Mouse (Mus musculus) hindbrain, embryonic 14.5 days (tissue): Measurements from ENCODE around the gene Trip13. TPM values are rescaled to one million over a fixed set of nuclear protein-coding genes. Genes with fewer than 3 reads are reported as not detected.

Source experiments
- ATAC-seq: fragments of 200-750 bp; cut with Nextera tagmentation; 2 replicates; pipeline ENCODE4 v1.8.0; 2017; ENCODE audit warnings: moderate number of reproducible peaks, mild to moderate bottlenecking, moderate TSS enrichment, moderate library complexity; ENCODE audit not compliant: low FRiP score
- DNase-seq: peaks from one replicate; pipeline ENCODE4 v3.0.0-alpha.2; 2015; ENCODE audit warnings: low spot score
- H3K27ac ChIP-seq: fragments of 300-500 bp; sonication (generic); 2 replicates; pipeline ENCODE4 v1.5.1; 2014; ENCODE audit warnings: mild to moderate bottlenecking, moderate library complexity
- H3K27me3 ChIP-seq: fragments of 300-500 bp; sonication (generic); 2 replicates; pipeline ENCODE4 v1.6.1; 2014; ENCODE audit warnings: mild to moderate bottlenecking, low read length, mixed read lengths; ENCODE audit not compliant: control insufficient read depth, insufficient read depth
- H3K36me3 ChIP-seq: fragments of 300-500 bp; sonication (generic); replicated peaks from 2 replicates; pipeline ENCODE4 v1.6.1; 2014; ENCODE audit not compliant: control insufficient read depth, insufficient read depth
- H3K4me1 ChIP-seq: fragments of 300-500 bp; sonication (generic); replicated peaks from 2 replicates; pipeline ENCODE4 v1.6.1; 2014; ENCODE audit warnings: antibody characterized with exemption, low read length, mixed read lengths; ENCODE audit not compliant: control insufficient read depth, insufficient read depth
- H3K4me2 ChIP-seq: fragments of 300-500 bp; sonication (generic); replicated peaks from 2 replicates; pipeline ENCODE4 v1.6.1; 2014; ENCODE audit warnings: mild to moderate bottlenecking, moderate library complexity
- H3K4me3 ChIP-seq: fragments of 300-500 bp; sonication (generic); replicated peaks from 2 replicates; pipeline ENCODE4 v1.5.1; 2014; ENCODE audit warnings: mild to moderate bottlenecking, low read length
- H3K9ac ChIP-seq: fragments of 300-500 bp; sonication (generic); 2 replicates; pipeline ENCODE4 v1.6.1; 2014
- H3K9me3 ChIP-seq: fragments of 300-500 bp; sonication (generic); 2 replicates; pipeline ENCODE4 v1.6.1; 2016; ENCODE audit warnings: low read length; ENCODE audit not compliant: control insufficient read depth
- WGBS: fragments of 180-500 bp; shearing (Covaris S2); extraction: QIAGEN DNeasy Blood & Tissue Kit; methylation state at CpG from one replicate; pipeline ENCODE4 v1.1.7; 2014; 5-methylcytosine and 5-hydroxymethylcytosine counted together
- polyA plus RNA-seq: library from polyadenylated mRNA; unstranded; fragments of >200 nt; fragmentation: Nextera tagmentation; extraction: Ambion mirVana; gene quantifications from 2 replicates; pipeline ENCODE4 v1.2.1, GENCODE M21; 2014

The Trip13 gene
- polyA plus RNA-seq, 1 experiment from 2014 or later, result 11.7 TPM

DNA sequence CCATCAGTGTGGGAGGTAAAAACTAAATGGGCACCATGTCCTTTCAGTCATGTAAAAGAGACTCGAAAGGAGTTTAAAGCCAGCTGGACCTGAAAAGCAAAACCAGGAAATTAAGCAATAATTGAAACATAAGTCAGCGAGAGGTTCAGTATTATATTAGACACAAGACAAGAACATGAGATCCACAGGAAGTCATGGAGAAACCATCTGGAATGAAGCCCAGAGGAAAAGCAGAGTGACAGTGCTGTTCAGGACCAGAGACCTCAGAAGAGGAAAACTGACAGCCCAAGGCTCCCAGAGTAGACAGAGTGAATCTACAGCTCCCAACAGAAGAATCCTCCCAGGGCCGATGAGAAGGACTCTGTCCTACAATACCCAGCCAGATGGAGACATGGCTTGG lies 40.0 kb downstream of the Trip13 start:
- WGBS, result 93% methylated on average over 3 of the region's 3 CpGs
- Histone ChIP-seq H3K27ac (no peak overlapping the region), H3K9ac (no peak overlapping the region), H3K4me3 (no peak overlapping the region), H3K9me3 (no peaks in the 10 kb centered on the region), H3K4me2 (no peak overlapping the region), H3K36me3 (no peaks in the 10 kb centered on the region), H3K27me3 (no peaks in the 10 kb centered on the region), H3K4me1 (no peaks in the 10 kb centered on the region)
- no peak for DNase-seq
- ATAC-seq, result no peak

DNA sequence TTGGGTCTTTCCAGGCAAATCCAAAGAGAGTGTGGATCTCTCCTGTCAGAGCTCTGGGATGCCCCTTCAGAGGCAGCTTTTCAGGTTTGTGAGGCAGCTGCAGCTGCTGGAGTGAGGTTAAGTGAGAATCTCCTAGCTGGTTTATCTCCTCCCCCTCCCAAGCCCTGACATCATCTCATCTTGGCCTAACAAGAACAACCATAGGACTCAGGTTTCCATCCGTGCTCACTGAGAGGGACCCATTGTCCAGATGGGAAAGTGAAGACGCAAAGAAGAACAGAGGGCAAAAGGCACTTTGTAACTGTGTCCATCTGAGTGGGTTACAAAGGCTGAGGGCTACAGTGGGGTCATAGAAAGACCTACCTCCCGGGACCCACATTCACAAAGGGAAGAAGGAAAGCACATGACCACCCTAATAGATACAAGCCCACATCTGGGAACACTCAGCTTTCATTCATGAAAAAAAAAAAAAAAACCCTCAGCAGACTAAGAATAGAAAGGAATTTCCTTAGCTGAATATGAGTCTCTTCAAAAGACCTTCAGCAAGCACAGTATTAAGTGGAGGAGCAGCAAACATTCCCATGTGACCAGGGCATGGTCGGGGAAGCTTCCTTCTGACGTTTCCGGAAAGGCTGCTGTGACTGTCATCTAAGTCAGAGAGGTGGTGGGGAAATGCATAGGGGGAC lies 44.9 kb downstream of the Trip13 start:
- DNase-seq (no peak), ATAC-seq (no peak)
- Histone ChIP-seq H3K36me3 (no peaks in the 10 kb centered on the region), H3K9me3 (no peaks in the 10 kb centered on the region), H3K4me3 (no peak overlapping the region), H3K27me3 (no peaks in the 10 kb centered on the region), H3K9ac (no peak overlapping the region), H3K4me2 (no peak overlapping the region), H3K4me1 (no peaks in the 10 kb centered on the region), H3K27ac (no peak overlapping the region)
- 58% methylated on average over 6 of the region's 6 CpGs for WGBS

DNA sequence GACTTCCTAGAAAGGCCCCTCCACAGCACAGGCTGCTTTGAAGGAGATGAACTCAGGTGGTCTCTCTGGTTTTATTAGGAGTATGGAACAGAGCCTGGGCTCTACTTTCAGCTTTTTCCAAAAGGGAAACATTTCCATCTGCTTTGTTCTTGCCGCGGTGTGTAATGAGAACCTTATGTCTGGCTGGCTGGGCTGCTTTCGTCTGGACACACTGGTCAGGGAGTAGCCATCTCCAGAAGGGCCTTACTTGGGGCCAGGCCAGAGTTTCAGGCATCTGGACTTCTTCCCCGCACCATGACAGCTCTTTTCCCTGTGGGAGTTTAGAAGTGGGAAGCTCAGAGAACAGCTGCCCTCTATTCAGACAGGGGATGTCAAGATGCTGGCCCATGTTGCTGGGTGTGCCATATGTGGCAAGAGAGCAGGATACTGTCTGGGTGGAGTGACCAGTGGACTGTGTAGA lies 50.1 kb downstream of the Trip13 start:
- 77% methylated on average over 4 of the region's 4 CpGs for WGBS
- Histone ChIP-seq H3K4me1 (no peaks in the 10 kb centered on the region), H3K9me3 (no peaks in the 10 kb centered on the region), H3K4me2 (no peak overlapping the region), H3K9ac (no peak overlapping the region), H3K27me3 (no peaks in the 10 kb centered on the region), H3K27ac (no peak overlapping the region), H3K36me3 (no peaks in the 10 kb centered on the region), H3K4me3 (no peak overlapping the region)
- no peak for ATAC-seq
- no peak for DNase-seq

DNA sequence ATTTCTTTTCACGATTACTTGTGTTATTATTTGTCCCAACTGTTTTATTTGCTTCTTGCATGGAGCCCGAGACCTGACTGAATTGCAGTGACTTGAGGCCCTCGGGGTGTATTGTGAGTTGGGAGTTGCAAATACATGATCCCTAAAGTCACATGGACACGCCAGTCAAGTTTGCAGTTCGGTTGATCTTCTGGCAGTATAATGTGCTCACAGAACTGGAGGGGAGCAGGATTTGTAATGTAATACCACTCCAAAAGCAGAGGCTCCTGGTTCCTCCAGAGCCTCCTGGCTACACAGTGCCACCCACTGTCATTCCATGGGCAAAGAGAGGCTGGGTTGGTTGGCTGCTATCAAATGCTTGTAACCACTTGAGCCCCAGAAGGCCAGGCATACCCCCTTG lies 51.0 kb downstream of the Trip13 start:
- no peaks in the 10 kb centered on the region for H3K36me3 ChIP-seq
- WGBS, result 76% methylated on average over 5 of the region's 5 CpGs
- H3K4me1 ChIP-seq, result no peaks in the 10 kb centered on the region
- no peak overlapping the region for H3K27ac ChIP-seq
- DNase-seq (no peak), ATAC-seq (no peak)
- no peaks in the 10 kb centered on the region for H3K9me3 ChIP-seq
- H3K27me3 ChIP-seq, result no peaks in the 10 kb centered on the region
- H3K9ac ChIP-seq, result no peak overlapping the region
- H3K4me2 ChIP-seq, result no peak overlapping the region
- no peak overlapping the region for H3K4me3 ChIP-seq

DNA sequence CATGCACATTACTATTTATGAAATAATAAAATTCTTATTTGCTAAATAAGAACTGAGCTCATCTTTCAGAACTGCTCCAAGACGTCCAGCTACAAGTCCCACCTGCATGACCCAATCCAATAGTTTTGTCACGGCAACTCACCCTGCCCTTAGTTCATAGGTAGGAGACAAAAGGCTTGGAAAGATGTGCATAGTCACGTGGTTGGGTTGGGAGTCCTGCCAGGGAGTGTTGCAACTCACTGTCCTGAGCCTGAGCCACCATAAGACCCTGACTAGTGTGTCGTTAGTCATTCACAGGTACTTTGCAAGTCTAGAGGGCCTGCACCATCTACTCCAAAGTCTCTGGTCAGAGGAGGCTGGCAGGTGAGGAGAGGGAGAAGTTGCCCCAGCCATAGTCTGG lies 51.5 kb downstream of the Trip13 start:
- no peak overlapping the region for H3K9ac ChIP-seq
- no peaks in the 10 kb centered on the region for H3K27me3 ChIP-seq
- no peaks in the 10 kb centered on the region for H3K36me3 ChIP-seq
- ATAC-seq (no peak), DNase-seq (no peak)
- H3K9me3 ChIP-seq, result no peaks in the 10 kb centered on the region
- H3K27ac ChIP-seq, result no peak overlapping the region
- H3K4me2 ChIP-seq, result no peak overlapping the region
- WGBS, result 79% methylated on average over 4 of the region's 4 CpGs
- H3K4me3 ChIP-seq, result no peak overlapping the region
- H3K4me1 ChIP-seq, result no peaks in the 10 kb centered on the region

DNA sequence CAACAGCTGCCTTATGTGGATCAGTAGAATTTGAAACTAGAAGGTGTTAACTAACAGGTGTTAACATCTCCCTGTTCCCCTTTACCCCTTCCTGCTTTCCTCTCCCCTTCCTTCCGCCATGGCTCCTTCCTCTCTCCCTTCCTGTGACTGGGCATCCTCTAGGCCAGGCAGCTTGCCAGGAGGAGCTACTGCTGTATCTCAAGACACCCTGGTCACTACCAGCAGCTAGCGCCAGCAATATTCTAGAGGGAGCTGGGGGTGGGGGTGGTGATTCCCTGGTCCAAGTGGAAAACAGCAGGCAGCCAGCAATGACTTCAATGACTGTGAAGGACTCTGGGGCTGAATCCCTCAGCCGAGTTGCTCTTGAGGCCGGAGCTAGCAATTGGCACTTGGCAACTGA lies 51.9 kb downstream of the Trip13 start:
- DNase-seq (no peak), ATAC-seq (no peak)
- WGBS, result 82% methylated on average over 4 of the region's 4 CpGs
- H3K4me3 ChIP-seq, result no peak overlapping the region
- H3K9ac ChIP-seq, result no peak overlapping the region
- no peaks in the 10 kb centered on the region for H3K27me3 ChIP-seq
- H3K4me2 ChIP-seq, result no peak overlapping the region
- H3K9me3 ChIP-seq, result no peaks in the 10 kb centered on the region
- H3K36me3 ChIP-seq, result no peaks in the 10 kb centered on the region
- H3K27ac ChIP-seq, result no peak overlapping the region
- no peaks in the 10 kb centered on the region for H3K4me1 ChIP-seq

DNA sequence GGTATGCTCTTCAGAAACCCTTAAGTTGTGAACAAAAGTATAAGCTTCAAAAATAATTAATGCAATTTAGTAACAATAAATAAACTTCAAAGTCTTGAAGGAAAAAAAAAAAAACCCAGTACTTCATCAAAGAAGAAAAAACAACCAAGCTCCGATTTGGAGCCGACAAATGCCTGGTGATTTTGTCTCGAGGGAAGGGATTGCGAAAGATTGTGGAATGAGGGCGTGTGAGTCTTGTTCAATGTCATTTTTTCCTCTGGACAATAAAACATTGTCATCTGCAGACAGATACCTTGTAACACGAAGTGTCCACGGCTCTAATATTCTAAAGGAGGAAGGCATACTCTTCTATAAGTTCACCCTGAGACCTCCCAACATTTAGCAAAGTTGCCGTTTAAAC lies 56.2 kb downstream of the Trip13 start:
- no peaks in the 10 kb centered on the region for H3K9me3 ChIP-seq
- no peaks in the 10 kb centered on the region for H3K27me3 ChIP-seq
- H3K4me2 ChIP-seq, result no peak overlapping the region
- no peak overlapping the region for H3K9ac ChIP-seq
- no peak for ATAC-seq
- no peak overlapping the region for H3K27ac ChIP-seq
- H3K4me1 ChIP-seq, result no peaks in the 10 kb centered on the region
- 83% methylated on average over 8 of the region's 8 CpGs for WGBS
- no peak overlapping the region for H3K4me3 ChIP-seq
- H3K36me3 ChIP-seq, result no peaks in the 10 kb centered on the region
- no peak for DNase-seq

DNA sequence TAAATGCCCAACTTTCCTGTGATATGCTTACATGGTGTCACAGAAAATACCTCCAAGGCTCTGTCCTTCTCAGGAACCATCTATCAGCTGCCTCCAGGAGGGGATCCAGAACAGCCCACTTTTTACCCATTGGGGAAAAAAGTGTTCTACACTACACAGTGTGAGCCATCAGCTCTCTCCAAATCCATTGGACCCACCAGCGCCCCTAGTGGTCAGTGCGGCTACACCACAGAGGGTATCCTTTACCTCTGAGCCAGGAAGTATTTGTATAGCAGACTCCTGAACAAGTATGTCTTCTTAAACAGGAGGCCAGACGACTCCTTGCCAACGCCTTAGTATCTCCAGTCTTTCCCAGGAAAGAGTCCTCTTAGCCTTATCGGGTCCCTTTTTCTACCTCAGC lies 57.8 kb downstream of the Trip13 start:
- no peak for ATAC-seq
- WGBS, result 85% methylated on average over 5 of the region's 5 CpGs
- H3K4me3 ChIP-seq, result no peak overlapping the region

DNA sequence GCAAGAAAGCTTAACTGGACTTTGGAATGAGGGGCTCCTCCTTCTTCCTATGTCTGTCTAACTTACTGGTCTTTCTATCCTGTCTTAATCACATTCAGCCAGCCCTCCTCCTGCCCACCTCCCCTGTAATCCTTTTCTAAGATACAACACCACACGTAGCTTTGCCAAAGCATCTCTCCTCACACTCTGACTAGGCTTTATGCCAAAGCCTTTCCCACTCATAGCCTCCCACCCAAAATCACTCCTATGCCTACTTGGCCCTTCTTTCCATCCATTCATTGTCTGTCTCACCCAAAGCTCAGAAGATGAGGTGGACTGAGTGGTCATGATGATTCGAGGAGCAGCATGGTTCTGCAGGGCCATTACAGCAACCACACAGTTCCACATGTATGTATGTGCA lies 65.4 kb downstream of the Trip13 start:
- H3K9me3 ChIP-seq, result no peaks in the 10 kb centered on the region
- WGBS, result 67% methylated on average over 2 of the region's 2 CpGs
- no peak overlapping the region for H3K4me3 ChIP-seq
- H3K27me3 ChIP-seq, result no peaks in the 10 kb centered on the region
- DNase-seq (no peak), ATAC-seq (no peak)
- no peak overlapping the region for H3K9ac ChIP-seq
- no peaks in the 10 kb centered on the region for H3K36me3 ChIP-seq
- no peaks in the 10 kb centered on the region for H3K4me1 ChIP-seq
- H3K27ac ChIP-seq, result no peak overlapping the region
- no peak overlapping the region for H3K4me2 ChIP-seq

More for the DNA sequence above, 57.8 kb downstream of the Trip13 start:
- no peak overlapping the region for H3K9ac ChIP-seq
- H3K4me1 ChIP-seq, result no peaks in the 10 kb centered on the region
- no peaks in the 10 kb centered on the region for H3K9me3 ChIP-seq
- no peak overlapping the region for H3K27ac ChIP-seq
- H3K27me3 ChIP-seq, result no peaks in the 10 kb centered on the region
- no peaks in the 10 kb centered on the region for H3K36me3 ChIP-seq
- no peak overlapping the region for H3K4me2 ChIP-seq
- DNase-seq, result no peak
